Mouse (Mus musculus): Measurements from ENCODE around the gene Capg. TPM values are rescaled to one million over a fixed set of nuclear protein-coding genes. Genes with fewer than 3 reads are reported as not detected.

The Capg gene
- 56.2 and 70.5 TPM in 2 replicates for polyA plus RNA-seq (2012; rRNA removed; ENCODE audit: low replicate concordance)

GRCm38 (mm10) chr6:72544283-72544987 is at the start of gene Capg:
Gene Capg (plus strand): TSS chr6:72544391.

GRCm38 (mm10) chr6:72521607-72522006 is 22.6 kb upstream of the Capg start, which contains the start of gene Sh2d6:
Gene Sh2d6 (minus strand): TSS chr6:72521707.

GRCm38 (mm10) chr6:72597956-72598753 is 54.0 kb downstream of the Capg start, which contains the start of the genes Elmod3 and Retsat:
Gene Elmod3 (minus strand): TSS chr6:72598413.
Gene Retsat (plus strand): TSS chr6:72598475.

Other genes with a start within 250 kb of the Capg start
- 0.10 and 0.57 TPM in 2 replicates for gene Sftpb, start 239.8 kb upstream of the Capg start, polyA plus RNA-seq (2012; rRNA removed; ENCODE audit: low replicate concordance)
- gene Usp39, start 199.2 kb upstream of the Capg start, polyA plus RNA-seq (2012; rRNA removed; ENCODE audit: low replicate concordance), result 18.7 and 24.3 TPM in 2 replicates
- 20.1 and 24.2 TPM in 2 replicates for gene 0610030E20Rik, start 197.1 kb upstream of the Capg start, polyA plus RNA-seq (2012; rRNA removed; ENCODE audit: low replicate concordance)
- gene Tmem150a, start 188.9 kb upstream of the Capg start, polyA plus RNA-seq (2012; rRNA removed; ENCODE audit: low replicate concordance), result 39.9 and 57.7 TPM in 2 replicates
- 83.3 and 97.2 TPM in 2 replicates for gene Rnf181, start 177.4 kb upstream of the Capg start, polyA plus RNA-seq (2012; rRNA removed; ENCODE audit: low replicate concordance)
- gene Vamp5, start 163.9 kb upstream of the Capg start, polyA plus RNA-seq (2012; rRNA removed; ENCODE audit: low replicate concordance), result 22.3 and 33.6 TPM in 2 replicates
- 111 and 113 TPM in 2 replicates for gene Vamp8, start 153.7 kb upstream of the Capg start, polyA plus RNA-seq (2012; rRNA removed; ENCODE audit: low replicate concordance)
- 38.4 and 41.4 TPM in 2 replicates for gene Ggcx, start 130.1 kb upstream of the Capg start, polyA plus RNA-seq (2012; rRNA removed; ENCODE audit: low replicate concordance)
- 115 and 120 TPM in 2 replicates for gene Mat2a, start 104.8 kb upstream of the Capg start, polyA plus RNA-seq (2012; rRNA removed; ENCODE audit: low replicate concordance)
- gene Sh2d6, start 22.7 kb upstream of the Capg start, polyA plus RNA-seq (2012; rRNA removed; ENCODE audit: low replicate concordance), result 0.57 and 1.0 TPM in 2 replicates
- gene Elmod3, start 54.0 kb downstream of the Capg start, polyA plus RNA-seq (2012; rRNA removed; ENCODE audit: low replicate concordance), result 32.9 and 43.9 TPM in 2 replicates
- gene Retsat, start 54.1 kb downstream of the Capg start, polyA plus RNA-seq (2012; rRNA removed; ENCODE audit: low replicate concordance), result 67.1 and 126 TPM in 2 replicates
- 55.6 and 77.0 TPM in 2 replicates for gene Tgoln1, start 72.6 kb downstream of the Capg start, polyA plus RNA-seq (2012; rRNA removed; ENCODE audit: low replicate concordance)
- 26.3 and 37.2 TPM in 2 replicates for gene Tcf7l1, start 244.9 kb downstream of the Capg start, polyA plus RNA-seq (2012; rRNA removed; ENCODE audit: low replicate concordance)